Mouse (Mus musculus): ENCODE data around the gene Pacrg. TPM values are rescaled to one million over a fixed set of nuclear protein-coding genes. Genes with fewer than 3 reads are reported as not detected.

Pacrg gene
- total RNA-seq, 1 experiment from 2014 or later = not detected

DNA sequence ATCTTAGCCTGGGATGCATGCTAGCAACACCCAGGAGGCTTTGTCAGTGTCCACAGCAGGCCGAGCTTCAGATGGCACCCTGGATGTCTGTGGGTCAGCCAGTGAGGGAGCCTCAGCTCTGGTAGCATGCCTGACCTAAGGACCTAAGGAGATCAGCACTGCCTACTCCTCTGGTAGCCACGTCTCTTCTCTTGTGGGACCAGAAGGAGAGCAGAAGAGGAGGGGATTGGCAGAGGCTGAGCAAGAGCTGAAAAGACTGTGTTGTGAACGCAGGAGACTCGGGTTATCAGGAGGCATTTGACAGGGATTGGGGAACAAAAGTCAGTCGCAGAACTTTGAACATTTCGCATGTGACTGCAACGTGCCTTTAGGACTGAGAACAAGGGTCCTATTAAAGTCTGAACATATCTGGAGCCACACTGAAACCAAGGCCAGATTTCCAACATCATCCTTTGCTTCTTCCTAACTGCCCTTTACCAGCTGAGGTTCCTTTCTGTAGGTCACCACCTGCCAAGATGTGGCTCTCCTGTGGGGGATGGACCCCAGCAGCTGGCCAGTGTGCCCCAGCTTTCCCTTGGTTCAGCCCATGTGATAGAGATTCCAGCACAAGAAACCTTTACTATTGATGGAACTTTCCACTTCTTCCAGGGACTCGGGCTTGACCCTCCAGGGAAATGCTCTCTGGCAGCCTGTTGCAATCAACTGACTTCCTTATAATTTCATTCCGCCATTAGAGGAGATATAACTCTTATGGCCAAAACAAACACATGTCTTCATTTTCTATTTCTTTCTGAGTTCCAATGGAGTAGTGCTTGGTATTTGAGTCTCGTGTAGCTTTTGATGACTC, 329.0 kb downstream of the Pacrg start:
- ATAC-seq (replicated peaks; ENCODE audit: insufficient number of reproducible peaks, low FRiP score, low TSS enrichment, poor library complexity, severe bottlenecking) = no peak

DNA sequence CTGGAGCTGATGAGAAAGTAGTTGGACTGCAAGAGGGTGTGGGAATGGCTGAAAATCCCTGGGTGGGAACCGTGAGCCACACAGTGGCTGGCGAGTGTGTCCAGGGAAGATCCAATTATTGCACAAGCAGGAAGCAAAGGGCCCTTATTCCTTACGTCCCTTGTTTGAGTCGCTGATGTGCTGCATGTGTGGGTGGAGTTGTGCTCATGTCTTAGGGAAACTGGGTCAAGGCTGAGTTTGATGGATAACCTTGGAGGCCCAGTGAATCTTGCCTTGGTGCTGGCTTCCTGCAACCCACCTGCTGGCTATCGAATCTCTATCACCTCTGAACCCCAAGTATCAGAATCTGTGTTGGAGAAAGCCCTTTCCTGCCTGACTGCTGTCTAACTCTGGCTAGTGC, 329.6 kb downstream of the Pacrg start:
- no peak for ATAC-seq (replicated peaks; ENCODE audit: insufficient number of reproducible peaks, low FRiP score, low TSS enrichment, poor library complexity, severe bottlenecking)

DNA sequence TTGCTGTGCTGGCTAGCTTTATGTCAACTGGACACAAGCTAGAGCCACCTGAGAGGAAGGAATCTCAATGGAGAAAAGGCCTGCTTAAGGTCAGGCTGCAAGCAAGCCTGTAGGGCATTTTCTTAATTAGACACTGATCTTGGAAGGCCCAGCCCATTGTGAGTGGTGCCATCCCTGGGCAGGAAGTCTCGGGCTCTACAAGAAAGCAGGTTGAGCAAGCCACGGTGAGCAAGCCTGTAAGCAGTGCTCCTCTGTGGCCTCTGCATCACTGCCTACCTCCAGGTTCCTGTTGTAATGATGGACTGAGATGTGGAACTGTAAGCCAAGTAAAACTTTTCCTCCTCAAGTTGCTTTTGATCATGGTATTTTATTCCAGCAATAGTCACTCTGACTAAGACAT, 332.0 kb downstream of the Pacrg start:
- ATAC-seq (replicated peaks; ENCODE audit: insufficient number of reproducible peaks, low FRiP score, low TSS enrichment, poor library complexity, severe bottlenecking) = no peak

DNA sequence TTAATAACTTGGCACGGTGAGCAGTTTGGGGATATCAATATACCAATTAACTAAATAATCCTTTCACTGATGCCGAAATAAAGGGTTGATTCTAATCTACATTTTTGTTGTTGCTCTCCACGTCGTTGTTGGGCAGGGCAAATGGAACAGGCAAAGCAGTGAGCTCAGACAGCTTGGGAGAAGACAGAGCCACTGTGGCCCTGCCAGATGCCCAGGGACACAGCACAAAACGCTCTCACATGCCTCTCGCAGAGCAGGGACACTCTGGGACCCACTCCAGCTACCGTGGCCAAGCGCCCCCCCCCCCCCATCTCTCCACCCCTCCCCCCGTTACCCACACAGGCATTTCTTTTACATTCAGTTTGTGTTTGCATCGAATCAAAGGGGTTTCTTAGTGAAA, 332.6 kb downstream of the Pacrg start:
- no peak for ATAC-seq (replicated peaks; ENCODE audit: insufficient number of reproducible peaks, low FRiP score, low TSS enrichment, poor library complexity, severe bottlenecking)

DNA sequence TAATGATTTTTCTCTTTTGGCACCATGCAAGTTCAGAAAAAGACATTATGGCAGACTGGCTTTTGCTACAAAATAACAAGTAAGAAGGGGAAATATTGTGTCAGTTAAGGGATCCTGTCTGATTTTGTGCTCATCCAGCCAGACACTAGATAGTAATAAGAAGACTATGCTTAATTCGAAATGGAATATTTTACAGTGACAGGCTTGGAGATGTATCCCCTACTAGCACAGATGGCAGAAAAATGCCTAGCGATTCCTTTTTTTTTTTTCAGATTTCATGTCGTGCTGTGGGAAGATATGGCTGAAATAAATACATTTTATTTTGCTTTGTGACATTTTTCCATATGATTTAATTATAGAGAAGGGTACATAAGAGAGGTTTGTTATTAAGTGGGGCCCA, 333.2 kb downstream of the Pacrg start:
- no peak for ATAC-seq (replicated peaks; ENCODE audit: insufficient number of reproducible peaks, low FRiP score, low TSS enrichment, poor library complexity, severe bottlenecking)

DNA sequence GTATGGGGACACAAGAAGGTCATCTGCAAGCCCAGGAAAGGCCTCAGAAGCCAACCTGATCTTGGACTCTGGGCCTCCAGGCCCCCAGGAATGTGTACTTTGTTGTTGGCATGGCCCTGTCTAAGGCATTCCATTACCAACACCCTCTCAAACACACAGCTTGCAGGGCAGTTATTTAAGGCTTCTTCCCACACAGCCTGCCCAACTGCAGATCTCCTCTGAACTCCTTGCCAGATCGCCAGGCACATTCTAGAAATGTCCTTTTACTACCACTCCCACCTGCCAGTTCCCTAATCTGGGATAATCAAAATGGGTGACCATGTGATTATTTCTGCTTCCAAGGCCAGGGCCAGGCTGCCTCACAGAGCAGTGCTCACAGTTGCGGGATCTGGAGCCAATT, 338.7 kb downstream of the Pacrg start:
- ATAC-seq (replicated peaks; ENCODE audit: insufficient number of reproducible peaks, low FRiP score, low TSS enrichment, poor library complexity, severe bottlenecking) = no peak

DNA sequence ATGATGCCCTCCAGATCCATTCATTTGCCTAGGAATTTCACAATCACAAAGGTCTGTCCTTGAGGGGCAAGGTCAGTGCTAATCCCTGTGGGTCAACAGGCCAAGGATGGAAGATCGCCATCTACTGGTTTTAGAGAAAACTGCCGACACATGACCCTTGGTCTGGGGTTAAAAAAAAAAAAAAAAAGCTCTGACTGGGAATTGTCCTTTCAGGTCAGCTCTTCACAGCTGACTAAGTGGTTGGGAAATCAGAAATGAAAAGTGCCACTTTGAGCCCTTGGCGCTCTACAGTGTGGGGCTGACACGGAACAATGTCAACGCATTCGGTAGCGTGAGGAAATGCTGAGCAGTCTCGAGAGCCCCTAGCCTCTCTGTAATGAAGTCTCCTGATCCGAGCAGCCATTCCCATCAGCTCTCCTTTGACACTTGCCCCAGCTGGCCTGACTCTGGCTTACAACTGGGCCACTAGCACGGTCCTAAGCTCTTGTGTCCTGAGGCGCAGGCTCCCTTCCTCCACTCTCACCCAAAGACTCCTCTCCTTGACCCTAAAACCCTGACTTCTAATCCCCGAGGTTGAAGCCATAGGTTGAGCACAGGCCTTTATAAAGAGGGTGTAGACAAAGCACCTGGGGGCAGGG, 339.2 kb downstream of the Pacrg start:
- ATAC-seq (replicated peaks; ENCODE audit: insufficient number of reproducible peaks, low FRiP score, low TSS enrichment, poor library complexity, severe bottlenecking) = no peak

DNA sequence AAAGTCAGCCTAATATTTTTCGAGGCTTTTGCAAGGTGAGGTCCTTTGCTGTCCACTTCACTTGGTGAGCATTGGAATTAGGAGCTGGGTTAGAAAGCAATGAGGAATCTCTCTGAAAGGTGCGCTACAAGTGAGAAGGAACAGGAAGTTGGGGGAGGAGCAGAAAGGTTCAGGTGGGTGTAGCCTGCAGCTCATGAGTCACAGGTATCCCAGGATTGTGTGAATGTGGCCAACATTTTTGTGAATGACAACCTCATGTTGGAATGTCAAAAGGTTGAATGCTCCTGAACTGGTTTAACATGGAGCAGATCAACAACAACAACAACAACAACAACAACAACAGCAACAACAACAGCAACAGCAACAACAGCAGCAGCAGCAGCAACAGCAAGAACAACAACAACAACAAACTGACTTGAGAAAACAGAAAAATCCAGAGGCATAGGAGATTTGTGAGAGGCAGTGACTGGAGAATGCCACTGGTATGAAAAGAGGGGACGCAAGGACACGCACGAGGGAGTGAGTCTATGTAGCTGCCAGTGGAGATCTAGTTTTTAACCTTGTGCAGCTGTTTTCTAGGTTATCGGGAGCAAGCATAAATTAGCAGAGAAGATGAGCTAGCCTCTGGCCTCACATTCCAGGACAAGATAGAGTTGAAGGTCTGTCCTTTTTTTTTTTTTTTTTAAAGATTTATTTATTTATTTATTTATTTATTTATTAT, 341.0 kb downstream of the Pacrg start:
- no peak for ATAC-seq (replicated peaks; ENCODE audit: insufficient number of reproducible peaks, low FRiP score, low TSS enrichment, poor library complexity, severe bottlenecking)

DNA sequence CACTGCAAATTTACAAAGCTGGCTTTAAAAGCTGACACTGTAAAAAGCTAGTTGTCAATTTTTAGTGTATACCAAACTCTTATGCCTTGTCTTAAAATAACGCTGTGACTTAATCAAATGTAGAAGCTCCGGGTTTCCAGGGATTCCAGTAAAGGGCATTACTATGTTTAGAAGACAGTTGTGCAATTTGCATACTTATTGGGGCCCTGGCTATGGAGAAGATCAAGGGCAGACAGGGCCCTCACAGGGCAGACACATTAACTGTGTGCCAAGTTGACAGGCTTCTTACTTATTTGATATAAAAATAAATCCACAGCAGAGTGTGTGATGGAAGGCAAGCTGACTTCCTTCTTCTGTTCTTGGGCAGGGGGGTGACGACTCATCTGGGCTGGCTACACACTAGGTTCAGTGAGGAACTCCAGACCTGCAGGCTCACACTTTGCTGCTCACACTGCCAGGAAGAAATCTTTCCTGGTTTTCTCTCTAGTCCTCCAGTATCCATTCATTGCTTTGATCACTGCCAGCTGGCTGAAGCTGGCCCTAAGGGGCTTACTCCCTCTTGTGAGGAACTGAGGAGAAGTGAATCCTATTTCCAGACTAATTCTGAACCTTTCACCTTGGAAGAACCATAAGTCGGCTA, 342.2 kb downstream of the Pacrg start:
- ATAC-seq (replicated peaks; ENCODE audit: insufficient number of reproducible peaks, low FRiP score, low TSS enrichment, poor library complexity, severe bottlenecking) = no peak

DNA sequence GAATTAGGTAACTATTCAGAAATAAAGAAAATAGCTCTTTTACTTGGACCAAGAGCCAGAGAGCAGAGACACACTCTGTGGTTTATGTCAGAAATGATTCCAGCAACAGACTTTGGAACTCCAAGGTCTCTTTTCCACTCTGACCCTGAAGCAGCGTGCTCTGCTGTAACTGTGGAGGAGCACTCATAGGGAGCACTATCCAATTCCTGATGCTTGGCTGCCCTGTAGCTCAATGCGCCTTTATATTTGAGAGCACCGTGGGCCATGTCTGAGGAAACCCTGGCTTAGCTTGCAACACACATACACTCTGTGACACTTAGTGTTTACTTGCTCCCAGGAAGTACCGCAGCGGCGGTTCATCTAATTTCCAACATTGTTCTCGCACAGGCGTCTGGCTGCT, 344.0 kb downstream of the Pacrg start:
- no peak for ATAC-seq (replicated peaks; ENCODE audit: insufficient number of reproducible peaks, low FRiP score, low TSS enrichment, poor library complexity, severe bottlenecking)

DNA sequence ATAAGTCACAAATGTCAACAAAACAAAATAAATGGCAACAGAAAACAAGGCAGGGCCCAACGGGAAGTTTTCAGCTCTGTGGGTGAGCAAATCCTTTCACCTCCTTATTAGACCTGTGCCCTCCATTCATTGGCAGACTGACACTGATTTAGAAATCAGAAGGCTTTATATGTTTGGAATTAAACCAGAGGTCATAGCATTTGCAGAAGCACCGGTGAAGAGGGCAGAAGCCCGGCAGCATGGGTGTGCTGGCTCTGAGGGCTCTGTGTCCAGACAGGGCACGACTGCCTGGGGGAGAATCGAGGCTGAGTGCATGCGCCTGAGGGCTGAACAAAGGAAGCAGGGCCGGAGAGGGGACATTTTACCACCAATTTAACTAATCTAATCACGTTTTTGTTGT, 344.5 kb downstream of the Pacrg start:
- no peak for ATAC-seq (replicated peaks; ENCODE audit: insufficient number of reproducible peaks, low FRiP score, low TSS enrichment, poor library complexity, severe bottlenecking)

DNA sequence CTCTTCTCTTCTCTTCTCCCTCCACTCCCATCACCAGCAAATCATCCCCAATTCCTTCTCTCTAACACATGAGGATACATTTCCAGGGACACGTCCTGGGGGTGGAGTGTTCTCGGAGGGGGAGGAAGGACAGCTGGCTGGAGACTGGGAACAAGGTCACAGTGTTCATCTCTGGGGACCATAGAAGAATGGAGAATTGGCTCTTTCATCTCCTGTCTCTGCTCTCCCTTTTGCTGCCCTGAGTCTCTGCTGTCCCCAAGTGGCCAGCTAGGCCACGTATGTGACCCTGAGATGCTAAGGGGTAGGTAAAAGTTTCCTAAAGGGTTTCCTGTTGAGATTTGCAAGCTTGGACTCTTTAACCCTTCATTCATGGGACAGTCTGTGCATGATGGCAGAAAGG, 347.0 kb downstream of the Pacrg start:
- ATAC-seq (replicated peaks; ENCODE audit: insufficient number of reproducible peaks, low FRiP score, low TSS enrichment, poor library complexity, severe bottlenecking) = no peak

DNA sequence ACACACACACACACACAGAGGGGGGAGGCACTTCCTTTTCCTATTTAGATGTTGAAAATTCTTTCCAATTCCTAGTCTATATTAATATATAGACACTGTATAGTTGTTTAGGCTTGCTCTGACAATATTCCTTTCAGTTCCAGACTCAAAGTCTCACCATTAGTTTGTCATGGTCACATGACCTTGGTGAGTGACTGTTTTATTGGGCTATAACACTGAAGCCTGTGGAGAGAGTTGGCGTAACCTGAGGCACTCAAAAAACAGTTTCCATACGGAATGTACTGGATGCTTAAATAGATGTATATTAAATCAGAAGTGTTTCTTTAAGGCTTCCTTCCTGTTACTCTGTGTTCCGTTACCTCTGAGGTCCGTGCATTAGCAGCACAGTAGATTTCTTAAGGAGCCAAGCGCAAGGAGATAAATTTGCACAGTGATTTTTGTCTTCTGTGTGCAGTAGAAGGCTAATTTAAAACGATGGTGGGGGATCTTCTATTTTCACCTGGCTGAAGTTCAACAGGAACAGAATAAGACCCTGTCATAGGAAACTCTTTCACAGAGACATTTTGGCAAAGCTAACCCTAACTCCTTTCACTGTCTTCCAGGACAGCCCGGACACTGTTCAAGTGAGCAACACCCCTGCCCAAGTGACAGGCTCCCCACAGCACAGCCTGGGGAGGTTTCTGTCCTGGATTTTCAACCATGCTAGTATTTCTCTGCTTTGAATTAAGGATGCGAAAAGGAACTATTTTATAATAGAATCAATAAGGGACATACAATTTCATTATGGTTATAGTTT, 349.5 kb downstream of the Pacrg start:
- ATAC-seq (replicated peaks; ENCODE audit: insufficient number of reproducible peaks, low FRiP score, low TSS enrichment, poor library complexity, severe bottlenecking) = no peak

DNA sequence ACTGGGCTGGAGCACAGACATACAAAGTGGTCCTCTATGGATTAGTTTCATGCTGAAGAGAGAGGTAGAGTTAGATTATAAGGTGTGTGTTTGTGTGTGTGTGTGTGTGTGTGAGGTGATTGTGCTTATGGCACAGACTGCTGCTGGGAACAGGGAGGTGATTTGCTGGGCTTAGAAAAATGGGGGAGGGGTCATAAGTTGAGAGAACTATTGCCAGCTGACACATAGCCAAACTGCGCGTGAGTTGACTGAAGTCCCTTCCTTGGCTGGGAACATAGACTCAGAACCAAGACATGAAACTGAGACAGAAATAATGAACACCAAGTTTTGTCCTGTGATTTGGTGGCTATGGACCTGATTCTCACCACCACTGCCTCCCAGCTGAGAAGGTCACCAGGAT, 351.2 kb downstream of the Pacrg start:
- ATAC-seq (replicated peaks; ENCODE audit: insufficient number of reproducible peaks, low FRiP score, low TSS enrichment, poor library complexity, severe bottlenecking) = no peak

DNA sequence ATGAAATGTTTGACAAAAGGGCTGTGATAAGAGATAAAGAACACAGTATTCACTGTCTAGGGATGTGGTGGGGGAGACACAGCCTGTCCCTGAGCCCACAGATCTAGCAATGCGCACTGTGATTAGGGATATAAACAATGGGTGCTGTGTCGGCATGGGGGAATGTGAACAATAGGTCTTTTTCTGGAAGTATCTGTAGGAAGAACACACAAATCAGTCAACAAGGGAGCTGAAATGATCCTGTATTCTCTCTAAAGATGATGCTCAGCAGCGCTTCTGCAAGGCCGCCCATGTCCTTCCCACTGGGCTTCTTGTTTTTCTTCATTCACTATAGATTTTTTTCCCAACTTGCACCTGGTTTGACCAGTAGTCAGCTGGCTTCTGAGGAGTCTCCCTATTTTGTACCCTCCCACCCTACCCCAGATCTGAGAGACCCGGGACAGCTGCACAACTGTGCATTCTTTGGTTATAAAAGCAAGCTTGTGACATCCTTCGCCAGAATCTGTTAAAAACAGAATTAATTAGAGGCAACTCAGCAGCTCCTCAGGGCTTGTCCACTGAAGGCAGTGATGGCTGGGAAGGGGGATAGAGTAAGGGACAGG, 356.1 kb downstream of the Pacrg start:
- no peak for ATAC-seq (replicated peaks; ENCODE audit: insufficient number of reproducible peaks, low FRiP score, low TSS enrichment, poor library complexity, severe bottlenecking)

DNA sequence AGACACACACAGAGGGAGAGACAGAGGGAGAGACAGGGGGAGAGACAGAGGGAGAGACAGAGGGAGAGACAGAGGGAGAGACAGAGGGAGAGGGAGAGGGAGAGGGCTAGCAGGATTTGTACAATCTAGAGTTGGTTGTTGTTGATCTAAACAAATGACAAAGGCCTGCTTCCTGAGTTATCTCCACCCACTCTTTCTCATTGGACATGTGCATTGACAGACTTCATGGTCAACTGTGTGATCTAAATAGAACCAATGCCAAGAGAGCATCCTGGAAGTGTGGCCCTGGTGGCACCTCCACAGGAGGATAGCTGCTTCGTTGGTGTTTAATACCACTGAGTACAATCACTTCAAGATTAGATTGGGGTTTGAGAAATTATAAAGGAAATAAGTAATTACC, 359.0 kb downstream of the Pacrg start:
- ATAC-seq (replicated peaks; ENCODE audit: insufficient number of reproducible peaks, low FRiP score, low TSS enrichment, poor library complexity, severe bottlenecking) = no peak

DNA sequence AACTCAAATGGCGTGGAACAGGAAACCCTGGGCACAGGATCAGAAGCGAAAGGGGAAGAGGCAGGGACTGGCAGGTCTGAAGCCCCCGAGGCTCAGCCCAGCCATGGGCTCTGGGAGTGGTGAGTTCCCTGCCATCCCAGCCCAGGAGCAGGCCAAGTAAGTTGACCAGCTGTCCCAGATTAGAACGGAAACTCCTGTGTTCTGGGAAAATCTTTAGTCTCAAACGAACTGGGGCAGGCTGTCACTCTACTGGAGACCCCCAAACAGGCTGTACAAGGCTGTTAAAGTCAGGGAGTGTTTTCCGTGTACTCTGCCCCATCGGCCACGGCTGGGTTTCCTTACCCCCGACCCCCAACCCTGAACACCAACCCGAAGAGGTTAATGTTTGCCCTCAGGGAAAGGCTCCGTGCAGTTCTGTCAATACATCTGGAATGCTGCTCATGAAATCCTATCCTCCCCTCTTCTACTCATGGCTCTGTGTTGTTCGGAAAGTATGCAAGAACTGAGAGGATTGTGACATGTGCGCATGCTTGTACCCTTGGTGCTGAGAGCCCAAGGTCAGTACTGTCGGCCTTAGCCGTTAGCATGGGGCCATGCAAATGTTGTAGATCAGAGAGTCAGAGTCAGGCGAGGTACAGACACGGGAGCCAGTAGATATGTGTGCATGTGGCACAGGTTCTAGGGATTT, 360.9 kb downstream of the Pacrg start:
- ATAC-seq (replicated peaks; ENCODE audit: insufficient number of reproducible peaks, low FRiP score, low TSS enrichment, poor library complexity, severe bottlenecking) = no peak

DNA sequence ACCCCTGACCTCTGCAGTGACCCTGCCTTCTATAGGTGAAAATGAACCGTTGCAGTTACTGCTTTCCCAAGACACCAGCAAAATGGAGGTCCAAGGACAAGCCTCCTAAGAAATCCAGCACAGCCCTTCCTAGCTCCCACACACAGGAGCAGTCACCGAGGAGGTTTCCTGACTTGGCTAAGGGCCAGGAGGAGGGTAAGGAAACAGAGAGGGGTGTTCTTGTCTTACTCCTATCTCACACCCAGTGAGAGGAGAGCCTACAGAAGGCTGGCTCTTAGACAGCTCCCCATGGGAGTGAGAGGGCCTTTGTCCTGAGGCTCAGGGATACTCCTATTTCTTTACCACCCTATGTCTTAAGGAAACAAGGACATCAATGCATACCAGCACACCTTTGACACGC, 361.7 kb downstream of the Pacrg start:
- ATAC-seq (replicated peaks; ENCODE audit: insufficient number of reproducible peaks, low FRiP score, low TSS enrichment, poor library complexity, severe bottlenecking) = no peak
